Mouse (Mus musculus): ENCODE measurements around the gene Tprn.

GRCm38 (mm10) chr2:25310969-25311368 is 48.6 kb downstream of the Tprn start:
- TF ChIP-seq GATA1 (IDR thresholded peaks at IDR 0.05; ENCODE audit: borderline replicate concordance, low read length): no peak
- no peak for TF ChIP-seq FLI1 (IDR thresholded peaks at IDR 0.05; ENCODE audit: low read length)

Measured in megakaryocyte, embryonic 14.5 days (primary cell).